Mouse (Mus musculus): ENCODE results near the gene Sowahd.
"Not testable (repeated sequence)": the region's sequence is repeated elsewhere in the genome, so short reads cannot be mapped to it uniquely, and the experiment has no call there.

Gene Sowahd

GRCm38 (mm10) chrX:37048066-37048889, at the start of gene Sowahd:
Gene Sowahd, plus strand, starts transcription at chrX:37048845.
- DNase-seq (ENCODE audit: low spot score): no peak

DNA sequence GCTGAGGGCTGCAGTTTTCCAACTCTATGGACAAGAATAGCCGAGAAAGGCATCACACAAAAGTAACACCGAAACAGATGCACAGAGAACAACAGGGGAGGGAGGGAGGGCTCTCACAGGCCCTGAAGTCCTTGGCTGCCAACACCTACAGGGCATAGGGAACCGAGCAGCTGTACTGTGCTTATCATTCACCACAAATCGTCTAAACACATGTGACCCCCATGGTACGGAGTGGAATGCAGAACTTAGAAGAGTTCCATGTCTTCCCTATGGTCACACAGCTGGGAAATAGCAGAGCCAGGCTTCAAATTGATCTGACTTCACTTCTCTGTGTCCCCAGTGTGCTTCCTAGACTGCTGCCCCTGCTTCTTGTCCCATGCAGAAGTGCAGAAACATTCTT, 34.8 kb upstream of the Sowahd start:
- DNase-seq (ENCODE audit: low spot score): no peak

DNA sequence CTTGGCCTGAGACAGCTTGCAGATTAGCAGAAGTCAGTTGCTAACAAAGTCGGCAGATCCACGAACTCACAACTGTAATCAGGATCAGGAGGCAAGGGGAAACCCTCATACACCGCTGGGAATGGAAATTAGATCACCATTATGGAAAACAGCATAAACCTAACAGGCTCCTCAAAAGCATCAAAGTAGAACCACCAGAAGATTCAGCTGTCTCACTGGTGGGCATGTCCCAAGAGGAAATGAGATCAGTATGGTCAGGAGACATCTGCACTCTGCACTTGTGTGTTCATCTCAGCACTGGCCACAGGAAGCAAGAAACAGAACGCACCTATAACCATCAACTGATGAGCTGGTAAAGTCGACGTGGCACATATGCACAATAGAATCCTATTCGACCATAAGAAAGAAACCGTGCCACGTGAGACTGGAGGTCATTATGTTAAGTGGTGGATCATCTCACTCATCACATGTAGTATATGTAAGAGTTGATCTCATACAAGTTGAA, 30.4 kb upstream of the Sowahd start:
- DNase-seq (ENCODE audit: low spot score): no peak

- peak; percentile 2 for DNase-seq (ENCODE audit: low spot score)
These were observed 29.6 kb upstream of the Sowahd start for GRCm38 (mm10) chrX:37019045-37019444.

DNA sequence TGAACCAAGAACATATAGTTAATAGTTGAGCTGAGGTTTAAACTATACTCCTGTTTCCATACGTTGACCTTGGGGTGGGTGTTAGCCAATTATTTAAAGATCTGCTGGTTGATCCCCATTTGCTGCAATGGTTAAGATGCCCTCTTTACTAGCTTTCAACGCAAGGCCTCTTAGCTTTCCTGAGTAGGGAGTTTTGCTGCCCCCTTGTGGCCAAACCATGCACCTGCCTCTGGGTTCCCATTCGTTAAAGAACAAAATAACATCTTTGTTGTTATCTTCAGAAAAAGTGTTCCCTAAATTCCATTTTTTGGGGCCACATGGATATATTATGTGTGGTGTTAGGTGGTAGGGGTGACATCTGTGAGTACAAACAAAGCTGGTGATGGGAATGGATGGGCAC, 26.0 kb upstream of the Sowahd start:
- peak; percentile 57 for DNase-seq (ENCODE audit: low spot score)

- DNase-seq (ENCODE audit: low spot score): no peak
These were observed 24.9 kb upstream of the Sowahd start for GRCm38 (mm10) chrX:37023652-37024309.

DNA sequence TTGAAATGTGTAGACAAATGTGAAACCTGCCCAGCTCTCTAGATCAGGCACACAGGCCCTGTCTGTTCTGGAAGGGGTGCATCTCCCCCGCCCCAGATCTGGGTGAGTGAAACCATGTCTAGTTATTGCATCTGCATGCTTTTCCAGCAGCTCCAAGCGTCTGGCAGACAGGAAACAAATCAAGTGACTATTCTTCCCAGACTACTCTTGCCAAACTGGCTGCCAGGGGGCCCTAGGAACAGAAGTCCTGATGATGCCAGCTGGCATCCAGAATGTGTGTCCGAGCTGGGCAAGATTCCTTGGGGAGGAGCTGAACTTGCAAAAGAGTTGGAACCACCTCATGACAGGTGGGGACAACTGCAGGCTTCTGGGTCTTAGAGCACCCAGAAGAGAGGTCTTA, 20.3 kb upstream of the Sowahd start:
- DNase-seq (ENCODE audit: low spot score): no peak

DNA sequence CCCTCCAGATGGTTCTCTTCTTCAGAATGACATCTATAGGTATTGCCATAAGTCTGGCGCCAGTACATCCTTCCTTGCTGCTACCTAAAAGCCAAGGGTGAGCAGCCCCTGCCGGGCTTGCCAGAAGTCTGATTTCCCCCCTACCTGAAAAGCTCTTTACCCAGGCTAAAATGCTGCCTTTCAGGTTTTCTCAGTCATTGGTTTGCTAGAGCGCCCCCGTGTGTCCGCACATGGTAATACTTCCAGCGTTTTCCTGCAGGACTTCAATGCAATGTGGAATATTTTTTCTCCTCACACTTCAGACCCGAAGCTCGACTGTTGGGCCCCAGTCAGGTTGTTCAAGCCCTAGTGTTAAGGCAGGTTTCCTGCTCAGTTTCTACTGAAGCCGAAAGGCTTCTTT, 5.9 kb upstream of the Sowahd start:
- DNase-seq (ENCODE audit: low spot score): peak; percentile 32

DNA sequence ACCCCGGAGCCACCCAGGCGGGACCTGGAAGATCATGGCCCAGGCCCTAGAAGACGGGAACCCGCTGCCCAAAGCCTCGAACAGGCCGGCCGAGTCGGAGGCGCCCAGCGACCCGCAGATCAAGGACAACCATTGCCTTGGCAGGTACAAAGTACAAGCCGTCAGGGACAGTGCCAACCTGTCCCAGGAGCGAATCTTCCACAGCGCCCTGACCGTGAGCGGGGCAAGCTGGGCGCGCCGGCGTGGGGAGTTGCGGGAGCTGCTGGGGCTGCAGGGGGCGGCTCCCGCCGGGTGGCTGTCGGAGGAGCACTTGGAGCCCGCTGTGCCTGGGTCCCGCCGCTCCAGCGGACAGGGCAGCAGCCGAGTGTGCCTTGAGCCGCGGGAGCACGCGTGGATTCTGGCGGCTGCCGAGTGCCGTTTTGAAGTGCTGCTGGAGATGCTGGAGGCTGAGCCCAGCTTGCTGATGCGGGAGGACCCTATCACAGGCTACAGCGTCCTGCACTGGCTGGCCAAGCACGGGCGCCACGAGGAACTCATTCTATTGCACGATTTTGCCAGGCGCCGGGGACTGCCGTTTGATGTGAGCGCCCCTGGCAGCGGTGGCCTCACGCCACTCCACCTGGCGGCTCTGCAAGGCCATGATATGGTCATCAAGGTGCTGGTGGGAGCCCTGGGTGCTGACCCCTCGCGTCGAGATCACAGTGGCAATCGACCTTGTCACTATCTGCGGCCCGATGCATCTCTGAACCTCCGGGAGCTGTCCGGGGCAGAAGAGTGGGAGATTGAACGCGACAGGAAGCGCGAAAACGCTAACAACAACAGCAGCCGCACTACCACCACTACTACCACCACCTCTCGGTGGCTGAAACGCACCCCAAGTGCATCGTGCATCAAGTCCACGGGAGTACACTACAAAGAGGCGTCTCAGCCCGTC, 512 bp downstream of the Sowahd start:
- peak; percentile 1 for DNase-seq (ENCODE audit: low spot score)

DNA sequence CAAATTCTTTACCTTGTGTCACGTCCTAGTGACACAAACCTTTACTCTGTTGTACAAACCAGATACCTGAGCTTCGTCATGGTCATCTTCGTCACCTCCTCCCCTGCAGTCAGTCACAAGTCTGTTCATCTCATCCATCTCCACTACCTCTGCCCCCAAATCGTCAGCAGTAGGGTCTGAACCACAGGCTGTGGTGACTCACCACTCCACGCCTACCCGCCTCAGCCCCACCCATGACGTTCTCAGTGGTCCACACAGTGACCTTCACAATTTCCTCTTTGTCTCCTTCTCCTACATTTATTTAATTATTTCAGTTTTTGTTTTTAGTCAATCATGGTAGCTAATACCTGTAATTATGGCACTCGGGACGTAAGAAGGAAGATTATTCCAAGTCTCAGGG, 15.3 kb downstream of the Sowahd start:
- DNase-seq (ENCODE audit: low spot score): no peak

DNA sequence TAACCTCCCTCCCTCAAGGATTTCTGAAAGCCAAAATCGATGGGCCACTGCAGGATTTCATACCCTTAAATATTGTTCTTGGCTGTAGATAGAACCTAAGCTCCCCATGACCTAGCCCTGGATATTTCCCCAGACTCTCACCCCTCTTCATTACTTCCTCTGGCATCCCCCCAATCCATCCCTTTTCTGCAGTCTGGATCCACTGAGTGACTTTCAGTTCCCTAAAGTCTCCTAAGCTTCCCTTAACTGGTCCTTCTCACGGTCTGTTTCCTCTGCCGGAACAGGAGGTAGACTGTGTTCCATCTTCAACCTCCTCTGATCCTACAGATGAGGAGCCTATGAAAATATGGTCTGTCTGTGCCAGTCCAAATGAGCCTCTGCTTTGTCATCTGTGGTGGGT, 18.7 kb downstream of the Sowahd start:
- no peak for DNase-seq (ENCODE audit: low spot score)

DNA sequence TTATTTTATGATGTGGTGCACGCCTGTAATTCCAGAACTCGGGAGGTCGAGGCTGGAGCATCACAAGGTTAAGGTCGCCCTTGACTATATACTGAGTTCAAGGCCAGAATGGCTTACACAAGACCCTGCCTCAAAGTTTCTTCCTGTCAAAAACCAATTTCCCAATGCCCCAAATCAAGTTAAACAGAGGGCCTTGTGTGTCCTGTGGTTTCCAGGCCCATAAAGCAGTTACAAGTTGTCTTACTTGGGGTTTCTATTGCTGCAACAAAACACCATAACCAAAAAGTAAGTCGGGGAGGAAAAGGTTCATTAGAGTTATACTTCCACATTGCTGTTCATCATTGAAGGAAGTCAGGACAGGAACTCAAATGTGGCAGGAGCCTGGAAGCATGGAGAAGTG, 20.1 kb downstream of the Sowahd start:
- DNase-seq (ENCODE audit: low spot score): no peak

GRCm38 (mm10) chrX:37074262-37074892, 25.7 kb downstream of the Sowahd start:
- DNase-seq (ENCODE audit: low spot score): peak; percentile 57

DNA sequence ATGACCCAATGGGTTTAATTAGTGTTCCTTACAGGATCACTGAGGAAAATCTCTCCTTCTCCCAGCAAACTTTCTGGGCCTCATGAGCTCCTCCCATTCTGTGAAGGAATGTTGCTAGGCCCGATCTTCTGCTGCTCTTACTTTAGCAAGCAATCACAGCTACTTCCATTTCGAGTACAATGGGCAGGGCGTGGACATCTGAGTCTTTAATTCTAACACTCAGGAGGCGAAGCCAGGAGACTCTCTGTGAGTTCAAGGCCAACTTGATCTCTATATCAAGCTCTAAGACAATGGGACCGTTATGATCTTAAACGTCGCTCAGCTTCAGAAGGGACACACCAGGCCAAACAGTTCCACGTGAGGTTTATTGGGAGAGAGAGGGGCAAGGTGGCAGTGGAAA, 28.0 kb downstream of the Sowahd start:
- DNase-seq (ENCODE audit: low spot score): no peak

DNA sequence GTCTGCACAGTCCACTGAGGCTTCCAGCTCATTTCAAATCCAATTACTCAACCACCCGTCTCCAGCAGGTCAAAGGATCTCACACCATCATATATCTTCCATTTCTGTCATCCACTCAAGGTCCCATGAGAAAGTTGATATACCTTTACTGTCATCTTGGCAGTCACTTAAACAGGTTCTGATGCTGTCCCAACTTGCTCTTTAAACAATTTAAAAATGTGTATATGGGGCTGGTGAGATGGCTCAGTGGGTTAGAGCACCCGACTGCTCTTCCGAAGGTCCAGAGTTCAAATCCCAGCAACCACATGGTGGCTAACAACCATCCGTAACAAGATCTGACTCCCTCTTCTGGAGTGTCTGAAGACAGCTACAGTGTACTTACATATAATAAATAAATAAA, 31.7 kb downstream of the Sowahd start:
- not testable (repeated sequence) for DNase-seq (ENCODE audit: low spot score)

- no peak for DNase-seq (ENCODE audit: low spot score)
These were observed 32.5 kb downstream of the Sowahd start for GRCm38 (mm10) chrX:37081194-37081593.

DNA sequence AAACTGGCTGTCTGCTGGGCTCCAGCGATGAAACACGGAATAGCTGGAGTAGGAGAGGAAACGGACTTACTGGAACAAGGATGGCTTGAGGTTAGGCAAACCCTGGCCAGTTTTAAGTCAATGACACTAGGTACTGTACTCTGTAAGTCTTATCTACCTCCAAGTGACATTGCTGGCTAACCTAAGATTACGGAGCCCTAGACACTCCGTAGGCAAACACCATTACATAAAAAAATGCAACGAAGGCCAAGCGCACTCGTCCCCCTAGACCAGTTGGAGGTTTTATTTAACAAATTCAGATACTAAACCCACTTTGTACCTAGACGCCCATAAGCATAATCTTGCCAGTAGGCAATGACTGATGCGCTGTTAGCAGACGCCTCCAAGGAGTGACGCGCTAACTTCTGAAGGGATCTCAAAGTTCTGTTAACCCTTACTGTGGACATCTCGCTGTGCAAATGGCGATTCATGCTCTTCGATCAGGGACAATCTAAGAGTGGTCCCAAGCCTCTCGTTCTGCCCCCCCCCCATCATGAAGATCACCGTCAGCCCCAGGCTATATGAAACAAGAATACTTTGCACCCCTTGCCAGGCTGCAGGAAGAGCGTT, 35.8 kb downstream of the Sowahd start:
- peak; percentile 36 for DNase-seq (ENCODE audit: low spot score)

DNA sequence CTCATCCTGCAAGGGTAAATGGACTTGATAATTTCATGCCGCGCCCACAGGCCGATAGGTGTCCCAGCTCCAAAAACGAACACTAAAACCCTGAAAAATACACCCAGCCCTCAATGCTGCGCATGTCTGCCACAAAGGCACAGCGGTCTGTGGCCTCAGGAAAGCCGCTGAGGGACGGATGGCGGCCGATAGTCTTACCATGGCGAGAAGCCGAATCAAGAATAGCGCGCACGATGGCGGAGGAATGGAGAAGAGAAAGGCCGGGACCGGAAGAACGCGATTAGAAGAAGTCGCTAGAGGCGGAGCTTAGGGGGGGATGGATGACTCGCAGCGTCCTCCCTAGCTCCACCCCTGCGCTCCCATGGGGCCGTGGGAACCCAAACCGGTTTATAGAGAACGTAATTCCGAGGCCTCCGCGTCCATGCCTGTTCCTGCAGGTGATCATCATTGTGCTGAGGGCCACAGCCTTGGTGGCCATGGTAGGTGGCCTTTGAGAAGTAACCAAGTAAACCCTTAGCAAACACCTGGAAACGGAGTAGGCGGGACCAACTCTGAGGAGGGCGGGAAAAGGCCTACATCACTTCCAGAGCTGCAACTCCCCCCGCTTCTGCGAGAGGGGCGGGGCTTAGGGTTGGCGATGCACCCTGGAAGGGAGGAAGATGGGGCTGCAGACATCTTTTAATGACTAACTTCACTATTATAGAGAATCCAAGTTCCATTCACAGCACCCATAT, 36.4 kb downstream of the Sowahd start, which contains the start of gene Rpl39:
TSS of gene Rpl39 (minus strand) at position 476 of the 734 bp plus-strand sequence.
- DNase-seq (ENCODE audit: low spot score): peak; percentile 89

GRCm38 (mm10) chrX:37085665-37086064, 37.0 kb downstream of the Sowahd start:
- DNase-seq (ENCODE audit: low spot score): no peak

- no peak for DNase-seq (ENCODE audit: low spot score)
These were observed 40.1 kb downstream of the Sowahd start for GRCm38 (mm10) chrX:37088778-37089177.

- DNase-seq (ENCODE audit: low spot score): no peak
These were observed 42.8 kb downstream of the Sowahd start for GRCm38 (mm10) chrX:37091457-37091856.
